In genomic region chr14:73878866-73879419, GRCm38 (mm10) we compare ENCODE assay signal across 20 mouse cellular contexts.
"Had no signal": no experiment of that assay in that cellular context is flagged by ENCODE, and none has a peak within 500 bp of the region (broad histone marks: within the 10 kb centered on the region; RNA-seq: fewer than 3 reads in every experiment).

No protein-coding gene starts in this region.

- H3K27ac ChIP-seq: macrophage; midbrain, embryonic 13.5 days; neural tube, embryonic 13.5 days; neural tube, embryonic 15.5 days had no signal

- DNase-seq: lung, adult 18-20 months; lung, embryonic 14.5 days; lung, postnatal 14 days; lung, postnatal 36 days; retina, postnatal 1 day; right cerebral cortex, adult 18-20 months; right cerebral cortex, postnatal 25 days; right cerebral cortex, postnatal 4 days; spleen, adult 18-20 months; thymus, adult 18-20 months; thymus, postnatal 14 days; thymus, postnatal 36 days had no signal

- H3K9me3 ChIP-seq: megakaryocyte, embryonic 14.5 days; midbrain, embryonic 13.5 days; neural tube, embryonic 13.5 days; neural tube, embryonic 15.5 days had no signal

- H3K4me1 ChIP-seq: megakaryocyte, embryonic 14.5 days; midbrain, embryonic 13.5 days; neural tube, embryonic 13.5 days; neural tube, embryonic 15.5 days had no signal

- H3K4me3 ChIP-seq: megakaryocyte, embryonic 14.5 days; midbrain, embryonic 13.5 days; myocyte; neural tube, embryonic 13.5 days; neural tube, embryonic 15.5 days had no signal

- H3K36me3 ChIP-seq: midbrain, embryonic 13.5 days; neural tube, embryonic 13.5 days; neural tube, embryonic 15.5 days had no signal

- H3K9ac ChIP-seq: lung, embryonic 14.5 days; midbrain, embryonic 13.5 days; neural tube, embryonic 13.5 days; neural tube, embryonic 15.5 days had no signal

- ATAC-seq: midbrain, embryonic 13.5 days; midbrain, embryonic 16.5 days had no signal

- H3K4me2 ChIP-seq: lung, embryonic 14.5 days; midbrain, embryonic 11.5 days; midbrain, embryonic 13.5 days; neural tube, embryonic 13.5 days; neural tube, embryonic 15.5 days had no signal

- H3K27me3 ChIP-seq: megakaryocyte, embryonic 14.5 days; midbrain, embryonic 13.5 days; neural tube, embryonic 13.5 days; neural tube, embryonic 15.5 days had no signal
